Mouse (Mus musculus) kidney, postnatal 36 days (tissue): Measurements from ENCODE around the gene Gm266.
"Not testable (repeated sequence)": the region's sequence is repeated elsewhere in the genome, so short reads cannot be mapped to it uniquely, and the experiment has no call there.

Experiments
- DNase-seq, 2 experiments: peaks; one replicate each; pipeline ENCODE4 v3.0.0; 2021 to 2022; ENCODE audit warnings: mixed read lengths in 2 of 2

Gm266 gene

DNA sequence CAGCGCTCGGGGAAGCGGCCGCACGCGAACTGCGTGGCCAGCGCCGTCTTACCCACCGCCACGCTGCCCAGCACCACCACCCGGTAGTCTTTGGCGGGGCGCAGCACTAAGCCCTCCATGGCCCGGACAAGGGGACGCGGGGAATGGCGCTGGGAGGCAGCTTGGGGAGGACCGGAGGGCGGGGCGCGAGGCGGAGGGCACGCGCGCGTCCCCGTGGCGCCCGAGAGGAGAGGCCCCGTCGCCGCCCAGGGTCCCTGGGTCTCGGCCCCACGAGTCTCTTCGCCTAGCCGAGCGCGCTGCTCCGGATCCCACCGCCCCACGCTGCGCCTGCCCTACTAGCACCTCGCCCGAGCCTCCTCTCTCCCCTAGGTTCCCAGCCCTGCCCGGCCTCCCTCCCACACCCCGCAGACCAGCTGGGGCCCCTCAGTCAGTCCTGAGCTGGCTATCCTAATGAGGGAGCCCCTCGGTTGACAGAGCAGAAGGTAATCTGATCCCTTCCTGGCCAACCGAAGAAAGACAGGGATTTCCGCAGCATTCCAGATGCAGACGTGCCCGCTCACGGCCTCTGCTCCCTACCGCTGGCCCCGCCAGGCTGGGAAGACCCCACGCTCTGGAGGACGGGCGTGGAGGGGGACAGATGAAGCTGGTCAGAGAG lies at the start of gene Gm266:
Gene Gm266 (minus strand): TSS at position 172 of the 655 bp plus-strand sequence.
- peak in 1 of 2 experiments; percentile 53 for DNase-seq

DNA sequence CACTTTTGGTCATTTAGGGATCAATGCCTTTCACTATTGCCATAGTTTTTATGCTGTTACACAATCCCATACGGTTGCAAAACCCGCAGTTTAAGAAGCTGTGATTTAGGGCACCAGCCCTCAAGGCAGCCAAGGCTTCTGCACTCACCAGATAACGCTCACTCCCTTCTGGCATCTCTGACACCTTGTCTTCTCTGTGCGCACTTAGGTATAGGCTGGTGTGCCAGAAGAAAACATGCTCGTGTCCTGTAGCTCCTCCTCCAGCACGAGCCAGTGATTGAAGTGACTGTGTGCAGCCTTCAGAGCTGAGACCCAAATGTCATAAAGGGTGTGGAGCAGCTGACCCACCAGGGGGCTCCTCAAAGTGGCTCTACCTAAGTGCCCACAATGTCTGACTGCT lies 49.7 kb upstream of the Gm266 start:
- DNase-seq: no peak

DNA sequence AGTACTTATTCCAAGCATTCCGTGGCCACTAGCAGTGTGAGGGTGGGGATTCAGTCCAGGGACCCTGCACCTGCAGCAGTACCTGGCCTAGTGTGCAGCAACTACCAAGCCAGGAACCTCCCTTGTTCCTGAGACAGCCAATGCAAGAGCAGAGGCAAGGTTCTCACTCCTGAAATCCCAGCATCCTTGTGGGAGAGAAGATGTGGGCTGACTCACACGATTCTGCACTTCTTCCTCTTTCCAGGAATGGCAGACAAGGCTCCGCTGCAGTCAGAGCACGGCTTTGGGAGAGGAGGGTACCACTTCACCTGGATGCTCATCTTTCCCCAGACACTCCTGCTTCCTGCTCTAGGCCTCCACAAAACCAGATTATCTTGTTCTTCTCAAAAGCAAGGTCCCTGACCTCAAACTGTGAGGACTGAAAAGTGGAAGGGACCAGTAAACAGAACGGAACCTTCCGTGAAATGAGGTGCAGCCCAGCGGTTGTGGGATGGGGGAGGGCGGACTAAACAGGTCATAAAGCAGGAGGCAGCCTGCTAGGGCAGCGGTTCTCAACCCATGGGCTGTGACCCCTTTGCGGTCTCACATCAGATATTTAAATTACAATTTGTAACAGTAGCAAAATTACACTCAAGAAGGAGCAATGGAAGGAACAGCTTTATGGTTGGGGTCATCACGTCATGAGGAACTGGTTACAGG lies 47.6 kb upstream of the Gm266 start:
- DNase-seq: no peak

DNA sequence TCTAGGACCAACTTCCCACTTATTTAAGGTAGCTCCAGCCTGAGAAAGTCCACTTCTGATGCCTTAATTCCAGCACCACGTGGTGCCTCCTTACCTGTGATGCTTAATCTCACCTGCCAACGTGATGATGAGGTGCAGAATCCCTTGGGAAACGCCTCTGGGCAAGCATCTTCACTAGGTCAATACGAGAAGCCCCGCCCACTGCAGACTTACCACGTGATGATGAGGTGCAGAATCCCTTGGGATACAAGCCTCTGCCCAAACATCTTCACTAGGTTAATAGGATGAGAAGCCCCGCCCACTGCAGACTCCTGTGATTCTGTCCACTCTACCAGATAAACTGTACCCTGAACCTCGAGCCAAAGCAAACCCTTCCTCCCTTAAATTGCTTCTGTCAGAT lies 43.6 kb upstream of the Gm266 start:
- DNase-seq: peak in 1 of 2 experiments; percentile 38

DNA sequence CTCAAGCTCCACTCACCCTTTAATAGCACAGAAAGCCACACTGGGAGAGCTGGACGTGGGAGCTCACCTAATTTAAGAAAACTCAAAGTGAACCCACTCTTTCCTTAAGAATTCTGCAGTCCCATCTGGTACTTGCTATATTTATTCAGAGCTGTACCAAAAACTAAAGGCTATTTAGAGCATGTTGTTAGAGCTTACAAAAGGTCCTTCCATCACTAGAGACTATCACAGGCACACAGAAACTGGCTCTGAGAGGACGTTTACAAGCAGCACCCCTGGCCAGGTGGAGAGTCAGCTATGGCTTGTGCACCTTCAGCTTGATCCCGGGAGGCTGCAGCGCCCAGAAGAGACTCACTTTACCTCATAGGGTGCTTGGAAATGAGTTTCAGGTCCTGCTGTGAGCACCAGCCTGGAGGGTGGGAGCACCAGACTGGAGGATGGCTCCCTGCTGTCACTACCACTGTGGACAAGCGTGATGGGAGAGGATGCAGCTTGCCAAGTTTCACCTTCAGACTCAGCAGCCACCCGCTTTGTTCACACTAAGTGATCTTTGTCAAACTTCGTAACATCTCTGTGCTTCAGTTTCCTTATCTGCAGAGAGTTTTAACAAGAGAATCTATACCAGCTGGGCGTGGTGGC lies 42.1 kb upstream of the Gm266 start:
- no peak for DNase-seq

DNA sequence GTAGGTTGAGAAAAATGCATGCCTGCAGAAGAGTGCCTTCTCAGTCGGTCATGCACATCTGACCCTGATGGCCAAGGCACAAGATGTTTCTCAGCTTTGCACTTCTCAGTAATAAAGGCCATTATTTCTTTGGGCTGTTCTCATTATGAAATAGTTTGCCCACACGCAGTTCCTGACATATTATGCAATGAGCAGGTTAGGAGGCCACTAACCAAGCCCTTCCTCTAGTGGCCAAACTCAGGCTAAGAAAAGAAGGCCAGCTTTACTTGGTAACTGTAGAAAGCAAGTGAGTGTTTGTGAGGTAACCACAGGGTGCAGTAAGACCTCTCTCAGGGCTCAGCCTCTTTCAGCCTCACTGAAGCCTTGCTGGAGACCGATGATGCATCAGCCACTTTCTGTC lies 39.3 kb upstream of the Gm266 start:
- no peak for DNase-seq

DNA sequence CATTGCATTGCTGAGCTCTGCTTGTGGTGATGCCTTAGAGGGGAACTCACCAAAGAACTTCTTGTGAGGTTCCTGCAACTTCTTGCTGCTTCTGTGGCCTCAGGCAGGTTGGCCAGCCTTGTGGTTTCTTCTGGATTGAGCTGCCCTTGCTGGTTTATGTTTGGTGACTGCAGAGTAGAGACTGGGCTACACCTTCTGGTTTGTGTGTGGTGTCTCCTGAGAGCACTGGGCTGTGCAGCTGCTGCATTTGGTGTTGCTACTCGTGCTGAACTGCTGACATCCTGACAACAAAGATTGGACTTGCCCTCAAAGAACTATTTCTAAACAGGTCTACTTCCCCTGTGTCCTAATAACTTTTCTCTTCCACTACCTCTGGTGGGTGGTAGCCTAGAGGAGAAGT lies 38.8 kb upstream of the Gm266 start:
- no peak for DNase-seq

DNA sequence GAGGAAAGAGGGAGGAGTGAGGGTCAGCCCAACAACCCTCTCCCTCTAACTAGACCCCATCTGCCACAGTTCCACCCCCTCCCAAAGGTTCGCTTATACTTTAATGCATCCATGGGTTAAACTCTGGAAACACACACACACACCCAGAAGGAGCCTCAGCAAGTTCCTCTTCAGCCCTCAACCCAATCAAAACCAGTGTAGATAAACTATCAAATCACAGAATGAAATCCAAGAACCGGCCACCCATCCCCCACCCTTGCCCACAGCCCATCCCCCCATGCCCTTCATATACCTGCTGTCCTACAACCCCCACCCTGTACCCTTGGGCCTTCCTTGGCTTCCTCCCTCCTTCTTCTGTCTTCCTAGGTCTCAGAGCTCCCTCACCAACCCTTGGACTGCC lies 35.4 kb upstream of the Gm266 start:
- DNase-seq: no peak

DNA sequence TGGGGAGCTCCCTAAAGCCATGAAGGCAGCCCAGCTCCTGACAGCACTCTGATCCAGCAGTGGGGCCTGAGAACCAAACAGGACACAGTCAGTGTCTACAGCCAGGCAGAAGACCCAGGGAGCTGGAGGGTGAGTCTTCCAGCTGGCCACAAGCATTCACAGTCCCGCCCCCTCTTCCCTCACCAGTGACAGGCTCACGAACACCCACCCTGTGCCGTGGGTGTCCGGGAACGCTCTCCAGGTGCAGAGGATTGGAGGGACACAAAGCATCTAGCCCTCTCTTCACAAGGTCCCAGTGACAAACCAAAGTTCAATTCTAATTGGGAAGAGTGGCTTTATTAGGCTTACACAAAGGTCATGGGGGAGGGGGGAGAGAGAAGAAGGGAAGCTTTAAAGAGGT lies 34.2 kb upstream of the Gm266 start:
- no peak for DNase-seq

DNA sequence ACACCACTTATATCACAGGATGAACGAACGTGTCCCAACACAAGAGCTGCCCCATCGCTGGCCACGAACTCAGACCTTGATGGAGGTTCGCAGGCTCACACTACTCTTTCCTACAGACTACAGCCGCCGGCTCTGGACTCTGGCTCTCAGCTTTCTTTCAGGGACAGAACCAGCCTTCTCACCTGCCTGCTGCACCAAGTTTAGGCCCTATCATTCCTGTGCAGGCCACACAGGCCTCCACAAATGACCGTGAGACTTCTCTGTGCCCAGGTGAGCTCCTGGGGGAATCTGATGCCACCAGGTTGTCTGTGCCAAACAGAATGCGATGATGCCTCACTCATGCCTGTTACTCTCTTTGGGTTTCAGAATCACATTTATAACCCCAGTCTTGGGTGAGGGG lies 32.8 kb upstream of the Gm266 start:
- no peak for DNase-seq

DNA sequence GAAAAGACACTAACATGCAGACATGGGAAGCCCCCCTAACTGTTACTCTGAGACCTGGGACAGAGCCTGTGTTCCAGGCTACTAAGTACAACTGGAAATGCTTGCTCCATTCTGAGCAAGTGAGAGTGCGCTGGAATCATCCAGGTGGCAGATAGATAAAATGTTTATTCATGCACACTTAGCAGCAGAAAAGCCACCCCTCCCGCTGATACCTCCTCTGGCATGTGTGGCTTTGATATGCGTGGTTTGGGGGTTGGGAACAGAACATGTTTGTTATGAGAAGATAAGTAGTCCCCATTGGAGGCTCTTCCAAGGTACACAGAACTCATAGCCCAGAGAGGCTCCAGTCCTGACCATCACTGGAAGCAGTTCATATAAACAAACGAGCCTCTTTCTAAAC lies 32.3 kb upstream of the Gm266 start:
- DNase-seq: no peak

DNA sequence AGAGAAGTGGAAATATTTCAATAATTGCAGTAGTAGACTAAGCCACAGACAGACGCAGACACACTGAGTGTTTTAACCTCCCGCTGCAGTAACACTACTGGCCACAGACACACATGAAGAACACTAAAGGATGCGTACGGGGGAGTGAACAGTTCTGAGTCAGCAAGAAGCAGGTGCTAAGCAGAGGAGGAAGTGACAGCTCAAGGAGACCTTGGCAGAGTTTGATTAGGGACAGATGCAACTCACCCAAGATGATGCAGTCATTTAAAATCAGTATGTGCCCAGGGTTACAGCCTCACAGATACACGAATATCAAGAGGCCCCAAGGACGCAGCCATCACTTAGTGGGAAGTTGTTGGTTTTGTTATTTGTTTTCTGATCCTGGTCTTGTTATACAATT lies 31.2 kb upstream of the Gm266 start:
- no peak for DNase-seq

DNA sequence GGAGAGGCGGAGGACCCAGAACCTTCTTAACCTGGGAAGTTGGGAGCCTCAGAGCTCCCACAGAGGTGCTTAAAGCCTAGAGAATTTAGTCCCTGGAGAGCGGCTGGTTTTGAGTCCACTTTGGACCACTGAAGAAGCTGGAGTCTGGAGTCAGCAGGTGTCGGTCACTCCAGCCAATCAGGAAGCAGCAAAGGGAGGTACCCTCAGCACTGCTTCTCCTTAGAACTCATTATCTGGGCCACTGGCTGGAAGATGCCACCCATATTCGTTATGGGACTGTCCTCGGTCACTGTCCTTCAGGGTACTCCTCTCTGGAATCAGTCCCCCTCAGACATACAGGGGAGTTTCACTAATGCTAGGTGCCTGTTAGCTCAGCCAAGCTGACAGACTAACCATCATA lies 30.3 kb upstream of the Gm266 start:
- no peak for DNase-seq

DNA sequence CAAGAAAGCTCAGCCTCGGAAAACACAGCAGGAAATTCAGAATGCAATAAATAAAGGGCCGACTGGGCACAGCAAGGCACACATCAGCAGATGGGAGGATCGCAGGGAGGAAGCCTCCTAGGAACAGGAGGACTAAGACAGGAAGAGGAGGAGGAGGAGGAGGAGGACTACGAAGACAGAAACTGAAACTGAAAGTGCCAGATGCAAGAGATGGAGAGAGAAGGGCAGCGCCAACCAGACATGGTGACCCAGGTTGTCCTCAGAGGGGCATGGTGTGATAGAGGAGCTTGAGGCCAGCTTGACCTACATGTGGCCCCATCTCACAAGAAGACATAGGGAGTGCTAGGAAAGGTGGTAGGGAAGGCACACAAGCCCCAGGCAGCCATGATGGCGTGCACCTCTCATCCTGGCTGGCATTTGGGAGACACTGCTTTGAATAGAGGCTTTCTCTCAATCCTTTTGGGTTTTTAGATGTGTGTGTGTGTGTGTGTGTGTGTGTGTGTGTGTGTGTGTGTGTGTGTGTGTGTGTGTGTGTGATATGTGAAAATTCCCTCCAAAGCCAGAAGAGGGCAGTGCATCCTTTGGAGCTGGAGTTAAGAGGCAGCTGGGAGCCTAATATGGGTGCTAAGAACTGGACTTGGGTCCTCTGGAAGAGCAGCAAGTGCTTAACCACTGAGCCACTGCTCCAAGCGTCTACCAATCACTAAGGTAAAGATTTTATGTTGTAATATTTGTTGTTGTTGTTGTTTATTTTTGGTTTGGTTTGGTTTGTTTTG lies 29.4 kb upstream of the Gm266 start:
- no peak for DNase-seq

DNA sequence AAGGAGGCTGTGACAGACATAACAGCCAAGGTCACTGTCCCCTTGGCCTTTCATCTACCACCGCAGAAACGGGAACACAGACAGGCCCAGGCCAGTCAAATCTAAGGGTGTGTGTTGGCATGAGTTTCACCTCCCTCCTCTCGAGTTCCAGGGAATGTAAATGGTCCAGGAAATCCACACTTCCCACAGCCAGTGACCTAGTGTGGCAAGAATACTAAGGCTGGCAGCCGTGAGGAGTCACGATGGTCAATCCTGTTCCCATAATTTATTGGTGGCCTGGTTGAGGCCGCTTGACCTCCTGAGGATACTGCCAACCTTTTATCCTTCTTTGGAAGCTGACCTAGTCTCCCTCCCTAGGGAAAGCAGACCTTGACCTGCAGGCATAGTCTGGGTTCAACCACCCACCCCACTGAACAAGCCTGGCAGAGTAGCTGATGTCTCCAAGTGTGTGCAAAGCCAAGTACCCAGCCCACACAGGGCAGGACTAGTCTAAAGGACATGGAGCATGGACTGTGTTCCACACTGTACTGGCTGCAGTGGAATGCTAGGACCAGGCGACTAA lies 28.7 kb upstream of the Gm266 start:
- DNase-seq: peak; percentile 77 to 87

DNA sequence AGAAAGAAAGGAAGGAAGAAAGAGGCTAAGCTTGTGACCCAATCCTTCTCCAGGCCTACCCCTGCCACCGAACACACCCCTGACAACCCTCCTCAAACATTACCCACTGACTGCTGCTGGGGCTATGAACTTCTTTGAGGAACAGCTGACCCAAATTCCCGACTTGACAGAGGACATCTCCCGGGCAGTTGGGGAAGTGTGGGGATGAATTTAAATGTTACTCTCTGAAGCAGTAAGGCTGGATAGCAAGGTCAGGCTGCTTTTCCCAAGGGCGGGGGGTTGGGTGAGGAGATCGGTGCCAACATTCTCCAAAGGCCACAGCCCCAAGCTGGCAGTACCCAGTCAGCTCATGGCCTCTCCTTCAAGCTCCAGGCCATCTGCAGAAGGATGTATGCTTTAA lies 28.1 kb upstream of the Gm266 start:
- peak; percentile 55 to 64 for DNase-seq

DNA sequence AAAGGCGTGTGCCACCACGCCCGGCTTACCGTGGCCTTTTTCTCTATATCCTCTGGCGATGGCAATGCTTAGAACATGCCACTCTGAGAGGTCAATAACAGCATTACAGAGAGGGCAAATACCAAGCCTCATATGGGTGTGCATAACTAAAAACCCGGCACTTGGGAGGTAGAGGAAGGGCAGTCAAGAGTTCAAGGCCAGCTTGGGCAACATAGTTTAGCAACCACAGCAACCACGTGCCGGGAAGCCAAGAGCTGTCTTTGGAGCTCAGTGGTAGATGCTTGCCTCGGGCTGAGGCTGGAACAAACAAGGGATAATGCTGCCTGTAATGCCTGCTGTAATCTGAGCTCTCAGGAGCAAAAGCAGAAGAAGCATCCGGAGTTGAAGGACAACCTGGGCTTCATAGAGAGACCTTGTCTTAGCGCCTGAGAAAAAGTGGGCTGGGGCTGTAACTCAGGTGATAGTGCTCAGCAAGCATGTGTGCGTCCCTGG lies 27.0 kb upstream of the Gm266 start:
- no peak for DNase-seq

DNA sequence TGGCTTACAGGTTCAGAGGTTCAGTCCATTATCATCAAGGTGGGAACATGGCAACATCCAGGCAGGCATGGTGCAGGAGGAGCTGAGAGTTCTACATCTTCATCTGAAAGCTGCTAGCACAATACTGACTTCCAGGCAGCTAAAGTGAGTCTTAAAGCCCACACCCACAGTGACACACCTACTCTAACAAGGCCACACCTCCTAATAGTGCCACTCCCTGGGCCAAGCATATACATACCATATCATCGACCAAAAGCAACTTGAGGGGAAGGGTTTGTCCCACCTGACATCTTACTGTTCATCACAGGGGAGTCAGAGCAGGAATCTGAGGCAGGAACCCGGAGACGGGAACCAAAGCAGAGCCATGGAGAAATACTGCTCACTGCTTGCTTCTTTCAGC lies 22.8 kb upstream of the Gm266 start:
- DNase-seq: not testable (repeated sequence)

DNA sequence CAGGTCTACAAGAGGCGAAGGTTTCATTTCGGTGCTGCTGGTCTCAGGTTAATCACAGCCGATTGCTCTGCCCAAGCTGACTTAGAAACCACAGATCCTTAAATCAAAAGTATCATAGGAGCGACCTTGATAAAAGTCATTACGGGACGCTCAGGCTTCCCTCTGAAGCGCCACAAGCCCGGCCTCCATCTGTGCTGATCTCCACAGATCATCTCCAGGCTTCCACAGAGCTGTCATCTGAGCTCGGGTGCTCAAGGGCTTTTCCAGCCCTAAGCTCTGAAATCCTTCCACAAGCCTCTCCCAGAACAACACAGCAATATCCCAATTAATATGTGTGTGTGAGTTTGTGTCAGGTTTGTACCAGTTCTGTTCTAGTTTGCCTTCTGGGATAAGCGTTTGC lies 22.3 kb upstream of the Gm266 start:
- no peak for DNase-seq

DNA sequence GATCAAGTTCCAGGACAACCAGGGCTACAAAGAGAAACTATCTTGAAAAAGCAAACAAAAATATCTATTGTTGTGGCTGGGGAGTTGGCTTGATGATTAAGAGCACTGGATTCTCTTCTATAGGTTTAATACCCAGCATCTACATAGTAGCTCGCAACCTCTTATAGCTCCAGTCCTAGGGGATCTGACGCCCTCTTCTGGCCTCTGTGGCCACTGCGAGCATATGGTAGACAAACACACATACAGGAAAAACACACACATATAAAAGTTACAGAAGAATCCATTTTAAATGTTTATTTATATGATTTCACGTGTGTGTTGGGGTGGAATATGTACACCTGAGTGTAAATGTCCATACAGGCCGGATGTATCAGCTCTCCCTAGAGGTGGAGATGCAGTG lies 21.4 kb upstream of the Gm266 start:
- no peak for DNase-seq

DNA sequence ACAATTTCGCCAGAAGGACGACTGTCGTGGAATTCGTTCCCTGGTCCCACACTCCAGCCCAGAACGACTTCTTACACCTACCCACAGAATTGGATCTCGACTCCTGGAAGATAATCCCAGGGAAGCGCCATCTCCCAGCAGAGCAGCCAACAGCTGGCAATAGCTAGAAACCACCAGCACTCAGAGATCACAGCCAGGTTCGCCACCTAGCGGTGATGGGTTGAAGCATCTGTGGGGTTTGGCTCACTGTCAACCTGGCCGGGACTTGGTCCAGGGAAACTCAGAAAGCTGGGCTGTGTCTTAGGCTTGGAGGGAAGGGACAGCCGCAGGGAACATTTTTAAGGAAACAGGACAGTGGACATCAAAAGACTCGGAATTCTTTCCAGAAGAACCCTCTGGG lies 19.3 kb upstream of the Gm266 start:
- DNase-seq: peak; percentile 94 to 96

DNA sequence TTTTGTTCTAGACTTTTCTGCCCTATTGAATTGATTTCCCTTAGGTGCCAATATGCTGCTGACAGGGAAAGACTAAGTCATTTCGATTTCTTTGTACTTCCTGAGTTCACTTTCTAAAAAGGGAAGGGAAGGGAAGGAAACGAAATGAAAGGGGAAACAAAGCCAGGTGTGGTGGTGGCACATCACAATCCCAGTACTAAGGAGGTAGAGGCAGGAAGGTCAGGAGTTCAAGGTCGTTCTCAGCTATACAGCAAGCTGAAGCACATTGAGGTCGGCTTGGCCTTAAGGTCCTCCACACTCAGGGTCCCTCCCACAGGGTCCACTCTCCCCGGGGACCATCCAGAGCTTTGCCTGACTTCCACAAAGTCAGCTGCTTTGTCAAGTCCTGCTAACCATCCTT lies 17.9 kb upstream of the Gm266 start:
- DNase-seq: no peak

DNA sequence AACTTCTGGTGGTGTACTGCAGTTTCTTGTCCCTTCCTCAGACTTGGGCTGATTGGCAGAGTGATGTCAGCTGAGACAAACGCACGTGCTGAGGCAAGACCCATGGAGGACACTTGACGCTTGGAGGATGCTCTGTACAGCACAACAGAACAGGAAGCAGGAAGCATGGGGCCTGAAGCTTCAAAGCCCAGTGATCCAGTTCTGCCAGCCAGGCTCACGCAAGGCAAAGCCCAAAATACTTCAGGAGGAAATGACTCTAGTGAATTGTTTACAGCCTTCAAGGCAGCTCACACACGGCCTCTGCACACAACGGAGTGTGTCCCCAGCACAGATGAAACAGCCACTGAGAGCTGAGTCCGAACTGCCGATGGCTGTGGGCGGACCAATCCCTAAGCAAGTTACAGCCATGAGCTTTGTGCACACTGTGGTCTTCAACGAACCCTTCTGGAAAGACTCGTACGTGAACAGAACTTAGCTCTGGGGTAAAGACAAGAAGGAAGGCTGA lies 17.5 kb upstream of the Gm266 start:
- DNase-seq: peak; percentile 20
